Mouse (Mus musculus): Measurements from ENCODE around the gene Kdm4b. TPM values are rescaled to one million over a fixed set of nuclear protein-coding genes. Genes with fewer than 3 reads are reported as not detected.

Gene Kdm4b
- polyA plus RNA-seq, 1 experiment from 2014 or later: 77.9 TPM

DNA sequence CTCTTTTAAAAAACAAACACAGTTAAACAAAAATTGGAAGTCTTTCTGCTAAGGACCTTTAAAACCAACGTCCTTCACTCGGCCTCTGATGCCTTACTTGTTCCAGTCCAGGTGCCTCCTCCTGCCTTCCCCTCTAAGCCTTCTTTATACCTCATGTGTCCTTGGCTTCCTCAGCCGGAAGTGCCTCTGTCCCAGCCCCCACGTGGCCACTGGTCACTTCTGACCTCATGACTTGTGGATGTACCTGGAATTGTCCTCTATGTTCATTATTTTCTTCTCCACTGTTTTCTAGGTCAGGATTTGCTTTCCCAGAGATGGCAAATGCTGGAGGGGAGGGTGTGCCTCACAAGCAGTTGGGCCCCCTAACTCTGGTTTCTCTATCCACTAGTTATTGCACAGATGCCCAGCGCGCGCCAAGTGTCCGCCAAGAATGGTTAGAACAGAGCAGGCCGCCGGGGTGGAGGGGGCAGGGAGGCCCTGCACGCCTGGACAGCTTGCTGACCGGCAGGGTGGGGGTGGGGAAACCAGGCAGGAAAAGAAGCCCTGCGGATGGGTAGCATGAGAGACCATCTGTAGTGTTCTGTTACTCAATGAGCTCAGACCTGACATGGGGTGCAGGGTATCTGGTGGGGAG lies 23.4 kb upstream of the Kdm4b start:
- 26% methylated on average over 13 of the region's 13 CpGs for WGBS
- H3K9ac ChIP-seq: 0 out of 2 replicates have a peak overlapping the region, but pooled peaks have one; percentile 17
- H3K4me3 ChIP-seq: 0 out of 2 replicates have a peak overlapping the region, but pooled peaks have one; percentile 74
- peak overlapping the region; percentile 90 for H3K4me2 ChIP-seq
- H3K27ac ChIP-seq (replicated peaks): no peak overlapping the region
- H3K36me3 ChIP-seq: no peaks in the 10 kb centered on the region
- no peaks in the 10 kb centered on the region; the same call in 1 of the 2 replicates for H3K27me3 ChIP-seq
- peaks cover 40% of the 10 kb centered on the region for H3K4me1 ChIP-seq (replicated peaks)
- no peak for ATAC-seq (ENCODE audit: low read depth)
- H3K9me3 ChIP-seq: no peaks in the 10 kb centered on the region

DNA sequence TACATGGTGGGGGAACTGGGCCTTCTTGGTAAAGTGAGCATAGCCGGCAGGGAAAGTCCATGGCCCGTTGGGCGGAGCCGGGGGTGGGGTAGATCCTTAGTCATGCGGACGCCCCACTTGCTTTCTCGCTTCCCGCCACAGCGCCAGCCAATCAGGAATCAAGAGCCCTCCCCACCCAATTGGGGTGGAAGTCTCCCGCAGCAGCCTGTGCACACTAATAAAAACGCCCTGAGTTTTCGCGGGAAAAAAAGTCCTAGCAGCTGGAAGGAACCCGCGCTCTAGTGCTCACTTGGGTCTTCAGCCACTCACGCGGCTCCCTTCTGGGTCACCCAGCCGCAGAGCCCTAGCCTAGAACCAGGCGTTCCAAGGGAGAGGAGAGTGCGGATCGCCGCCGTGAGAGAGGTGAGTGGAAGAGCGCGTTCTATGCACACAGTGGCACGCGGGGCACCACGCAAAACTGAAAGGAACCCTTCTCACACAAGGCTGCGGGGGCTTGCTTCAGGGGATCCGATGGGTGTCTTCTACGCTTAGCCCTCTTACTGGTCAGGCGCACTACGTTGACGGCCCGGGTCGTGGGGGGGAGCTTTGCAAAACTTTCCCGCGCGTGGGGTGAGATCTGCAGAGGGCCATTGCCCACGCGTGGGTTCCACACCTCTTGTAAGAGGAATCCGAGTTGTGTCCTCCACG lies 22.6 kb upstream of the Kdm4b start, which contains the start of gene Uhrf1:
Uhrf1 (plus strand) TSS at position 162 of the 687 bp plus-strand sequence.
- under 1% methylated on average over 43 of the region's 43 CpGs for WGBS
- Histone ChIP-seq H3K4me3 (peak within 1 kb of the TSS; percentile 74), H3K4me1 (replicated peaks) (peaks cover 40% of the 10 kb centered on the region), H3K4me2 (peak within 1 kb of the TSS; percentile 90), H3K9me3 (no peaks in the 10 kb centered on the region), H3K9ac (peak within 1 kb of the TSS; percentile 74), H3K36me3 (no peaks in the 10 kb centered on the region), H3K27ac (replicated peaks) (0 out of 2 replicates have a peak within 1 kb of the TSS, but pooled peaks have one; percentile 13), H3K27me3 (no peaks in the 10 kb centered on the region; the same call in 1 of the 2 replicates)
- ATAC-seq (ENCODE audit: low read depth): peak; percentile 42

DNA sequence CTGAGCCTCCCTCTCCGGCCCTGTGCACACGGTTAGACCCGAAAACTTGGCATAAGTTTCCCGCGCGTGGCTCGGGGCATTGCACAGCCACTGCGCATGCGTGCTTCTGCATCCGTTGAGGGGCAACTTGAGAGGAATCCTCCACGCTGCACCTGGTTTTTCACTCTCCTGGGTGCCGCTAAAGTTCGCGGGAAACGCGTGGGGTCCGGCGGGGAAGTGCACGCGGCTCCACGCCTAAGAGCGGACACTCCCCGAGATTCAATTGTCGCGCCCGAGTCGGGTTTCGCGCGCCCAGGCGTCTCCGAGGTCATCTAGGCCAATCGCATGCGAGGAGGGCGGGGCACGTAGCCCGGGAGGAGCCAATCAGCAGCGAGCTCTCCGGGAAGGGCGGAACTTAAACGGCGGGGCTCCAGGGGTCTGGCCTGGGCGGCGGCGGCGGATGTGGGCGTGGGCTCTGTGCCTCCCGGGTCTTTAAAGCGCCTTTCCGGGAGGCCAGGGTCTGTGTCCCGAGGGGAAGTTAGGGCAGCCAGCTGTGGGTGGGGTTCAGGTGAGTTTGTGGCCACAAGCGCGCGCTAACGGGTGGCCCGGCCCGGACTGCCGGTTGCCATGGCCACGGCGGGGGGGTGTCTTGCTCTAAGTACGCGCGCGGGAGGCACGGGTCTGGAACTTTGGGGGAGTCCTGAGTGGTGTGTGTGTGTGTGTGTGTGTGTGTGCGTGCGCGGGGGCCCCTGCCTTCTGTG lies 21.8 kb upstream of the Kdm4b start:
- H3K4me1 ChIP-seq (replicated peaks): peaks cover 40% of the 10 kb centered on the region
- H3K27ac ChIP-seq (replicated peaks): 0 out of 2 replicates have a peak overlapping the region, but pooled peaks have one; percentile 13
- H3K27me3 ChIP-seq: no peaks in the 10 kb centered on the region; the same call in 1 of the 2 replicates
- no peaks in the 10 kb centered on the region for H3K36me3 ChIP-seq
- peak; percentile 96 for ATAC-seq (ENCODE audit: low read depth)
- peak overlapping the region; percentile 74 for H3K9ac ChIP-seq
- H3K4me3 ChIP-seq: peak overlapping the region; percentile 74
- no peaks in the 10 kb centered on the region for H3K9me3 ChIP-seq
- WGBS: under 1% methylated on average over 68 of the region's 68 CpGs
- peak overlapping the region; percentile 90 for H3K4me2 ChIP-seq

DNA sequence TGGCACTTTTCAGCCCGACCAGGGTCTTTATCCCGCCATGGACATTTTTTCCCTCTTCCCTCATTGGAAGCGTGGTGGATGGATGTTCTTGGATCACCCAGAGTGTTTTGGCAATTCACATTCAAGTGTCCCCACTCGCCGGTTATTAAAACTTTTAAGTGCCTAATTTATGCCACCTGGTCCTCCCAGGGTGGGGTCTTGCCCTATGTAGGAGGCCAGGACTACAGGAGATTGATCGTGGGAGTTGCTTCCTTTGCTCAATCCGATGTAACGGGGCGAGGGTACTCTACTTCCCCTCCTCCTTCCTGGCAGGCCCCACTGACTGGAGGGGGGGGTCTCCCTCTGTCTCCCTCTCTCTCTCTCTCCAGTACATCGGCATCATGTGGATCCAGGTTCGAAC lies 21.1 kb upstream of the Kdm4b start:
- peak; percentile 36 for ATAC-seq (ENCODE audit: low read depth)
- 14% methylated on average over 11 of the region's 11 CpGs for WGBS
- H3K4me3 ChIP-seq: peak overlapping the region; percentile 74
- no peak overlapping the region for H3K27ac ChIP-seq (replicated peaks)
- H3K36me3 ChIP-seq: no peaks in the 10 kb centered on the region
- no peaks in the 10 kb centered on the region; the same call in 1 of the 2 replicates for H3K27me3 ChIP-seq
- H3K9me3 ChIP-seq: no peaks in the 10 kb centered on the region
- peak overlapping the region; percentile 90 for H3K4me2 ChIP-seq
- peak overlapping the region; percentile 74 for H3K9ac ChIP-seq
- H3K4me1 ChIP-seq (replicated peaks): peaks cover 40% of the 10 kb centered on the region

DNA sequence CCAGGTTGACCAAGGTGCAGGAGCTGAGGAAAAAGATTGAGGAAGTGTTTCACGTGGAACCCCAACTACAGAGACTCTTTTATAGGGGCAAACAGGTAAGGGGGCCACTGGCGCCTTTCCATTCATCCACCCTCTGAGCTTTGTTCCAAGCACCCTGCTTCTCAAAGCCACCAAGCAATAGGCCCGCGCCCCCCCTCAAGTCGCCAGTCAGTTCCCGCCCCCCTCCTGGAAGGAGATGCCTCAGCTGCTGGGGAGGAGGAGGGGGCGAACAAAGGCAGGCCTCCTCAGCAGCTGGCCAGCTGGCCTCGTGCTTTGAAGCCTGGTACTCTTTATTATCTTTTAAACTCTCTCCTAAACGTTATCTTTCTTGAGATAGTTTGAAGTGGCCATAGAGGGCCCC lies 20.7 kb upstream of the Kdm4b start:
- 25% methylated on average over 9 of the region's 9 CpGs for WGBS
- Histone ChIP-seq H3K36me3 (no peaks in the 10 kb centered on the region), H3K9me3 (no peaks in the 10 kb centered on the region), H3K27ac (replicated peaks) (no peak overlapping the region), H3K27me3 (no peaks in the 10 kb centered on the region; the same call in 1 of the 2 replicates), H3K9ac (peak overlapping the region; percentile 74), H3K4me2 (peak overlapping the region; percentile 90), H3K4me3 (peak overlapping the region; percentile 74), H3K4me1 (replicated peaks) (peaks cover 40% of the 10 kb centered on the region)
- ATAC-seq (ENCODE audit: low read depth): no peak

DNA sequence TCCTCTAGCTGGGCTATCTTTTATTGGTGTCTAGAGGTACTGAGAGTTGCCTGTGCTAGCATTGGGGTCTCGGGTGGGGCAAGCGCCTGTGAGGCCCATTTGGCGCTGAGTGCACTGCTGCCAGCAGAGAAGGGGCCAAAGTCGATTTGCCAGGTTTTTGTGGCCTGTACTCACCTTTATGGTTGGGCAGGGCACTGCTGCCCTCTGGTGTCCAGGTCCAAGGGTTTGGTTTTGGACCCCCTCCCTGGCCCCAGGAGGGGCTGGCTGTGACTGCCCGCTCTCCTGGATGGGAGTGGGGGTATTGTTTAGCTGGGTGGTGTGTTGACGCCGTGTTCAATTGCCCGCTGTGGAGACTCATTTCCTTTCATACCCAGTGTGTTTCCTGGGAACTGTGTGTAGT lies 20.0 kb upstream of the Kdm4b start:
- no peak overlapping the region for H3K4me3 ChIP-seq
- H3K27me3 ChIP-seq: no peaks in the 10 kb centered on the region; the same call in 1 of the 2 replicates
- H3K27ac ChIP-seq (replicated peaks): no peak overlapping the region
- ATAC-seq (ENCODE audit: low read depth): no peak
- no peak overlapping the region for H3K9ac ChIP-seq
- peak overlapping the region; percentile 90 for H3K4me2 ChIP-seq
- no peaks in the 10 kb centered on the region for H3K36me3 ChIP-seq
- no peaks in the 10 kb centered on the region for H3K9me3 ChIP-seq
- WGBS: 67% methylated on average over 8 of the region's 8 CpGs
- peaks cover 40% of the 10 kb centered on the region for H3K4me1 ChIP-seq (replicated peaks)

DNA sequence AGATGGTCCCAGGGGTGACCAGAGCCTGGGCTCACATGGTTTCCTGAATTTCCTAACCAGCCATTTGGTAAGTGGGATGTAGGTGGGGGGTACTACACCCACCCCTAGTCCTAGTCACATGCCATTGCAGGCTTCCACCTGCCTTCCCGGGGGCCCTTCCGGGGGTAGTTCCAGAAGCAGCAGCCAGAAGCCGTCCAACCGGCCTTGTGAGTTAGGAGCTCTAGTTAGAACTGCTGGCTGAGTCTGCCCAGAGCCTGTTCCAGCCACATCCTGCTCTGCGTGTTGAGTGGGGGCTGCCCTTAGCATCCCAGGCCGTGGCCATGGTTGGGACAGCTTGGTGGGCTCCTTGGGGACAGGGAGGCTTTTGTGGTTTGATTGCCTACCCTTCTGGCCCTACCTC lies 17.8 kb upstream of the Kdm4b start:
- Histone ChIP-seq H3K36me3 (peaks cover 10% of the 10 kb centered on the region; the same call in 1 of the 2 replicates), H3K4me1 (replicated peaks) (peaks cover 32% of the 10 kb centered on the region), H3K9ac (no peak overlapping the region), H3K4me3 (no peak overlapping the region), H3K27me3 (no peaks in the 10 kb centered on the region; the same call in 1 of the 2 replicates), H3K27ac (replicated peaks) (no peak overlapping the region), H3K9me3 (no peaks in the 10 kb centered on the region), H3K4me2 (no peak overlapping the region)
- WGBS: 82% methylated on average over 6 of the region's 6 CpGs
- ATAC-seq (ENCODE audit: low read depth): no peak

DNA sequence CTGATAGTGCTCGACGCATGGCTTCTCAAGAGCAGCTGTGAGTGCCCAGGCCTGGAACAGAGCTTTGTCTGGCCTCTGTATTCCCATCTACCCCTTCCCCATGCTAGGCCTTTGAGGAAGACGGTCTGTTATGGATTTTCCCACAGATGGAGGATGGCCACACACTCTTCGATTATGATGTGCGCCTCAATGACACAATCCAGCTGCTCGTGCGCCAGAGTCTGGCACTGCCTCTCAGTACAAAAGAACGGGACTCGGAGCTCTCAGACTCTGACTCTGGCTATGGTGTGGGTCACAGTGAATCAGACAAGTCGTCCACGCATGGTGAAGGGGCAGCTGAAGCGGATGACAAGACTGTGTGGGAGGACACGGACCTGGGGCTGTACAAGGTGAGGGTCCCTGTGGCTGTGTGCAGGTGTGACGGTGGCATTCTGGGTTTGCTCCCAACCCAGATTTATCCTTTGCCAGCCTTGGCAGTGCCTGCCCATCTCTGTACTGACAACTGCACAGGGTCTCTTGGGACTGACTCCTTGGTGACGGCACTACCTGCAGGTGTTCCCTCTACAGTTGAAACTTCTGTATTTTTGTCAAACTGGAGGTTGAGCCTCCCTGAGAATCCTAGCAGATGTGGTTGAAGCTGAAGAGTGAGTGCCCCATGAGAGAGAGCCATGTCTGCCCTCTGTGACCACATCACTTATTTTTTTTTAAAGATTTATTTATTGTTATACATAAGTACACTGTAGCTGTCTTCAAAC lies 16.5 kb upstream of the Kdm4b start:
- Histone ChIP-seq H3K36me3 (peaks cover 10% of the 10 kb centered on the region; the same call in 1 of the 2 replicates), H3K4me1 (replicated peaks) (peaks cover 24% of the 10 kb centered on the region)

DNA sequence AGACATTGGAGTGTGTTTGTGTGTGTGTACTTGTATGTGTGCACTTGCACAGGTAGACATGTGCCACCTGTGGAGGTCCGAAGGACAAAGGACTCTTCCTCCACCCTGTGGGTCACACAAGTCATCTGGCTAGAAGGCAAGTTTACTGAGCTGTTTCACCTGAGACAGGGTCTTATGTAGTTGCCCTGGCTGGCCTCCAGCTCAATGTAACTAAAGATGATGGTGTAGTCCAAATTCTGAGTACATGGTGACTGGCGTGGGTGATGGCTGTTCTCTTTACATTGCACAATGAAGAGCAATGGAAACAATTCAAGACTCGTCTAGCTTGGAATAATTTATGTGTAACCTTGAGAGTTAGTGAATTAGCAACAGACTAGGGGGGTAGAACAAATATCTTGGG lies 1.4 kb upstream of the Kdm4b start:
- H3K4me1 ChIP-seq (replicated peaks): peaks cover 28% of the 10 kb centered on the region
- H3K27ac ChIP-seq (replicated peaks): no peak overlapping the region
- ATAC-seq (ENCODE audit: low read depth): no peak
- peaks cover 5% of the 10 kb centered on the region; the same call in 1 of the 2 replicates for H3K36me3 ChIP-seq
- H3K27me3 ChIP-seq: no peaks in the 10 kb centered on the region
- 61% methylated on average over 3 of the region's 3 CpGs for WGBS
- no peak overlapping the region for H3K4me3 ChIP-seq
- no peaks in the 10 kb centered on the region for H3K9me3 ChIP-seq
- no peak overlapping the region for H3K4me2 ChIP-seq
- no peak overlapping the region for H3K9ac ChIP-seq

More for the DNA sequence above, 16.5 kb upstream of the Kdm4b start:
- H3K4me3 ChIP-seq: no peak overlapping the region
- no peaks in the 10 kb centered on the region for H3K27me3 ChIP-seq
- H3K9me3 ChIP-seq: no peaks in the 10 kb centered on the region
- no peak for ATAC-seq (ENCODE audit: low read depth)
- no peak overlapping the region for H3K4me2 ChIP-seq
- 91% methylated on average over 15 of the region's 15 CpGs for WGBS
- no peak overlapping the region for H3K9ac ChIP-seq
- H3K27ac ChIP-seq (replicated peaks): no peak overlapping the region

DNA sequence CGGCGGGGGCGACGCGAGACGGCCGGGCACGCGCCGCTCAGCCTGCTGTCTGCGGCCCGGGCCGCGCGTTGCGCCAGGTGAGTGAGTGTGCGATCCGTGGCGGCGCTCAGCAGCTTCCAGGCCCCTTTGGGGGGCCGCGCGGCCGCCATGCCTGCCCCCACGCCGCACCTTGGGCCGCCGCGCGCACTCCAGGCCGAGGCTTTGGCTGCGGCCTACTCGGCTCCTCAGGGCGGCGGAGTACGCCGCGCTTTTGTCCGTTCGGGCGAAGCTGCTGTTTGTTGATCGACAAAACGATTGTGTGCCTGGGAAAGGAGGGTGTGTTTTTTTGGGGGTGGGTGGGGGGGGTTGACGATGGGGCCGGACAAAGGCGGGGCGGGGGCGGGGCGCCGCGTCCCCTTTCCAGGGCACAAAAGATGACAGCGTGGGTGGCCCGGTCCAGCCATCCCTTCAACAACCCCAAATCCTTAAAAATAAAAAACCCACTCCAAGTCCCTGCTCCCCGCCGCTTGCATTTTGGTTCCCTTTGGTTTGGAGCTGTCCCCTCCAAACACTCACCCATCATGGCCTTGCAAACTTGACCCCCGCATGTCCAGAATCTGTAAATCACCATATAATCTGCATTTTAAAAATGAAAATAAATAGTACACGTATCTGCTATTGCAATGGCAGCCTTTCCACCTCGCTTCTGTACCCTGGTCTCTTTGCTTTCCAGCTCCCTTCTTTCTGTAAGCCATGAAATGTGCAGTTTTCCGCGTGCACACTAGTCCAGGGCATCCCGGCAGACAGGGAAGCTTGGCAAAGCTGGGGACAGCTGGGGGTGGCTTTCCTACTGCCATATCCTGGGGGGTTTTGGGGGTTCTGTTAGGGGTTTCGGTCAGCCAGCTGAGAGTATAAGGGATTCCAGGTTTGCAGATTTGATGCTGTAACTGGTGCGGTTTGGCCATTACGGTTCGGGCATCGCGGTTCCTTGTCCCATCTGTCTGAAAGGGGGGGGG lies 588 bp downstream of the Kdm4b start:
- ATAC-seq (ENCODE audit: low read depth): peak; percentile 57
- Histone ChIP-seq H3K9me3 (no peaks in the 10 kb centered on the region), H3K27ac (replicated peaks) (peak overlapping the region; percentile 97), H3K4me3 (peak overlapping the region; percentile 93), H3K4me2 (peak overlapping the region; percentile 78), H3K36me3 (no peaks in the 10 kb centered on the region), H3K4me1 (replicated peaks) (peaks cover 48% of the 10 kb centered on the region), H3K27me3 (no peaks in the 10 kb centered on the region), H3K9ac (peak overlapping the region; percentile 97)
- WGBS: 1% methylated on average over 64 of the region's 67 CpGs

Data from neural tube, embryonic 13.5 days (tissue).